Mouse (Mus musculus) inflammation-experienced regulatory T-cells, adult 6 months (primary cell): Measurements from ENCODE around the gene Spats2. TPM values are rescaled to one million over a fixed set of nuclear protein-coding genes. Genes with fewer than 3 reads are reported as not detected.
"Not testable (repeated sequence)": the region's sequence is repeated elsewhere in the genome, so short reads cannot be mapped to it uniquely, and the experiment has no call there.

Experiments
- ATAC-seq: one replicate; pipeline ENCODE4 v1.8.0; 2017
- polyA plus RNA-seq, 3 experiments: library from polyadenylated mRNA; unstranded; fragments of 100-300 nt; shearing (Covaris generic); gene quantifications; one replicate each; pipeline ENCODE4 v1.2.1; 2017

The Spats2 gene
- polyA plus RNA-seq, 3 experiments from 2014 or later, result 0.17 TPM; not detected in 2

DNA sequence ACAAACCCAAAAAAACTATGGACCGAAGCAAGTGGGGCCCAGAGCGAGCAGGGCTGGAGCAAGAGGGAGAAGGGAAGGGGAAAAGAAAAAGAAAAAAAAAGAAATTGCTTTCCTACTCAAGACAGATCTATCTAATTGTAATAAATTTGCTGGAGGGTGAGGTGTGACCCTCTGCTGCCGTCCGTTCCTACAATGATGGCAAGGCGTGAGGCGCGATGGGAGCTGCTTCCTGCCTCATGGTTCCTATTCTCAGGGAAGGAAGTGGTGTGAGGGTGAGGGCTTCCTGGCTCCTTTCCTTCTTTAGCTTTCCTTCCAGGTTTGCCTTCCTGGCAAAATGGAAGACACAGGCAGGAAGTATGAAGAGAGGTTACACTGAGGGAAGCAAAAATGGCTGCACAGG is 24.8 kb downstream of the Spats2 start:
- ATAC-seq, result no peak

DNA sequence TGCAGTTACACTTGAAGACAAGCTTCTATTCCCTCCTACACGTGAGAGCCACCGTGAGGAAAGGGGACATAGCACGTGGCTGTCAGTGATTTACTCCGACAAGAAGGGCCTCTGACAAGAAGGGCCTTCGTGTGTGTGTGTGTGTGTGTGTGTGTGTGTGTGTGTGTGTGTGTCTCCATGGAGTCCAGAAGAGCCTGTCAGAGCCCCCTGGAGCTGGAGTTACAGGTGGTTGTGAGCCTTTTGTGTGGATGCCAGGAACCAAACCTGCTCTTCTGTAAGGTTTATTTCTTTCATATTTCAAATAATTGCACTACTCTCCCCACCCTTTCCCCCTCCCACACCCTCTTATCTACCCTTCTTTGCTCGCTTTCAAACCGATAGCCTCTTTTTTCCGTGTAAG is 25.6 kb downstream of the Spats2 start:
- ATAC-seq, result no peak

DNA sequence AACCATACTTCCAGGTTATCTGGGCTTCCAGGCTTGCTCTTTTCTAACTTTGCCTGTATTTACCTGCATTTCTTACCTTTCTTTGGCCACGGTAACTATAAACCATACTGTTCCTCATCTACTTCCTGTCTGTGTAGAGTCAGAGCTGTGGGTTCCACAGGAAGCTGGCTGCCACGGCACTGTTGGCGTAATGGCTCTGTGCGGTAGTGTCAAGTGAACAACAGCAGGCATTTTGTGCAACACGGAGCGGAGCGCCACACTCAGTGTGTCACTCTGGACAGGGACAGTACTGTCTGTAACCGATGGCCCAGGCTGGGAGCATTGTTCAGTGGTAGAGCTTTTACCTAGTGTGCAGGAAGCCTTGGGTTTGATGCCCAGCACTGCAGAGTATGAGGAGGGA is 27.8 kb downstream of the Spats2 start:
- no peak for ATAC-seq

DNA sequence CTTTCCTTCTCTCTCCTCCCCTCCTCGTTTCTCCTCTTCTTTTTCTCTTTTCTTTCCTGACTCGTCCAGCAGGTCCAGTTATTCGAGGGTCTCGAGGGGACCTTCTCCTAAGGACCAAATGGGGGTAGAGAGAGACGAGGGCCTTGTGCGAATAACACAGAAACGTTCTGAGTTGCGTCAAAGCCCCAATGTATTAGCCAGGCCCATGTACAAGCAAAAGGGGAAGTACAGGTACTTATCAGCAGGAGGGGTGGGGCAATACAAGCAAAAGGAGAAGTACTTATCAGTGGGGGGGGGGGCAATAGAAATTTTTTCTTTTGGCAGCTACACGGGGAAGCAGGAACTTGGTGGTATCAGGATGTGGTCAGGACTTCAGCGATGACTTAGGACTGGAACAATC is 28.8 kb downstream of the Spats2 start:
- ATAC-seq, result not testable (repeated sequence)

DNA sequence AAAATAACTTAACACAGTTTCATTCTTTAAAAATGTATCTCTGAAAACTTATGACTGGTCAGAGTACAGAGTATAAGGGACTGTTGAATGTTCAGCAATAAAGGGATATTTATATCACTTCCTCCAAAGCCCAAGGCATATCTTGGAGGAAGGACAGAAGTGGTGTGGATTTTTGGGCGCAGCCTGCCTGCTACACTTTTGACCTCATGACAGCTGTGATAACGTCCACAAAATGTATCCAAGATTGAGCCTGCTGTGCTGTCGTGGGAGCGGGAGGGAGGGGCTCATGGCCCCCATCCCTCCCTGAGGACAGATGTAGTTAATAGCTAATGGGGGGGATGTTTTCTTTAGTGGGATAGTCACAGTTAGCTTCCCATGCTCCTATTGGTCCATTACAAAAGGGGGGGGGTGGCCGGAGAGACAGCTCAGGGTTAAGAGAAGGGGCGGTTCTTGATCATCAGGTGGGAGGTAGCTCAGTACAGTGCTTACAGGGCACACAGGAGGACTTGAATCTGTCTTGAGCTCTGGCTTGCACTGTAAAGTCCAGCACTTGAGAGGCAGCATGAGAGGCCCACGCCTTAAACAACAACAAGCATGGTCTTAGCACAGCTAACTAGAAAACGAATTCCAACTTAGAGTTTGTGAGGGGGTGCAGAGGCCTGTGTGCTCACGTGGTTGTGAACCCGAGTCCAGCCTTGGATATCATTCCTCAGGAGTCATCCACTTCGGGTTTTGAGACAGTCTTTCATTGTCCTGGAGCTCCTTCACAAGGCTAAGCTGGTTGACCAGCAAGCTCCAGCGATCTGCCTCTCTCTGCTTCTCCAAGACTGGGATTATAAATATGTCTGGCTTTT is 38.0 kb downstream of the Spats2 start:
- no peak for ATAC-seq

DNA sequence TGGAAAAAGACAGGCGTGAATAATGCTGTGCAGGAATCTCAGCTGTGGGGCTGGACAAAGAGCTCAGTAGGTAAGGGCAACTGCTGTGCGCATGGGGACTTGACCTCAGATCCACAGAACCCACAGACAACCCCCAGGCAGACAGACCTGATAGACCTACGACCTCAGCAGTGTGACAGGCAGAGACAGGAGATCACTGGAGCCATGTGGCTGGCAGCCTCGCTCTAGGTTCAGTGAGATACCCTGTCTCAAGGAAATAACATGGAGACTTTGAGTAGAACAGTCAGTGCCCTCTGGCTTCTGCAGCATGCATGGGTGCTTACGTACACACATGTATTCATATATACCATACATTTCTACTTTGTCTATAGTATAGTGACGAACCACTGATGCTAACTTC is 46.4 kb downstream of the Spats2 start:
- ATAC-seq, result no peak

DNA sequence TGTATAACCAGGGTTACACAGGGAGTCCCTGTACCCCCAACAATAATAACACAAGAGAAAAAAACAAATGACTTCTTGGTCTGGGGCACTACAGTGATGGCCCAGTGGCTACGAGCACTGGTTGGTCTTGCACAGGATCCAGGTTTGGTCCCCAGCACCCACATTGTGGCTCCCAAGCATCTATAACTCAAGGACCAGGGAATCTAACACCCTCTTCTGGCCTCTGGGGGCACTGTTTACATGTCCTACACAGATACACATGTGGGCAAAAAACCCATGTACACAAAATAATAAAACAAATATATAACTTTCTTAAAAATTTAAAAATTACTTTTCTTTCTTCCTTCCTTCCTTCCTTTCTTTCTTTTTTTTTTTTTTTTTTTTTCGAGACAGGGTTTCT is 53.9 kb downstream of the Spats2 start:
- no peak for ATAC-seq

DNA sequence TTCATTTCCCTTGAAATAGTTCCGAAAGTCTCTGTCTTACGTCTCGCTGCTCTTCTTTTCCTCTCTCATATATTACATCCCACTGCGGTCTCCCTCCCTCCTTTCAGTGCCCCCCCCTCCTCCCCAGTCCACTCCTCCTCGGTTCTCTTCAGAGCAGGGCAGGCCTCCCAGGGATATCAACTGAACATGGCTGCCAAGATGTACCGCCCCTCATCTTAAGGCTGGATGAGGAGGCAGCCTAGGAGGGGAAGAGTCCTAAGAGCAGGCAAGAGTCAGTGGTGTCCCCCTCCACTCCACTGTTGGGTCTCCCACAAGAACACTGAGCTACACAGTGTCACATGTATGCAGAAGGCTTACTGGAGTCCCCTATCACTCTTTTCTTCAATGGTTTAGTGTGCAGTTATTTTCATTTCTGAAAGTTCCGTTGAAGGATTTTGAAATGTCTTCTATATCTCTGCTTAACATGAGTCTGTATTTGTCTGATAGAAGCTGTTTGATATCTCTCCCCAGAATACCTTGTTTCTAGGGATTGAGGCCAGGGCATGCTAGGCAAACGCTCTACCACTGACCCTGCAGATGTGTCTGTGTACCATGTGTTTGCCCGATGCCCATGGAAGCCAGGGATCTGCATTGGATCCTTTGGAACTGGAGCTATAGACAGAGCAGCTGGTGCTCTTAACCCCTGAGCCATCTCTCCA is 58.6 kb downstream of the Spats2 start:
- ATAC-seq, result no peak

DNA sequence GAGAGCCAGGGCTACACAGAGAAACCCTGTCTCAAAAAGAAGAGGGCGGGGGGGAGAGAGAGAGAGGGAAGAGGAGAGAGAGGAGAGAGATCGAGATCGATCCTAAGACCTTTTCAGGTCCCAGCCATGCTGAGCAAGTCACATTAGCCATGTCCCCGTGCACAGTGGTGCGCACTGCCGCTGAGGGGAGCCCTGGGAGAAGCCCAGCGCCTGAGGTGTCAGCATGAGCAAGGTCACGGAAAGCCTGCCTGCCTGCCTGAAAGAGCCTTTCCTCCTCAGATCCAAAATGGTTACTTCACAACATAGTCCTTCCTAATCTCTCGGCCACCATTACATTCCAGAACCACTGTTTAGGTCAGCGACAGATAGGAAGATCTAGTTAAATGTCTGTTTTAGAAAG is 68.6 kb downstream of the Spats2 start:
- no peak for ATAC-seq

DNA sequence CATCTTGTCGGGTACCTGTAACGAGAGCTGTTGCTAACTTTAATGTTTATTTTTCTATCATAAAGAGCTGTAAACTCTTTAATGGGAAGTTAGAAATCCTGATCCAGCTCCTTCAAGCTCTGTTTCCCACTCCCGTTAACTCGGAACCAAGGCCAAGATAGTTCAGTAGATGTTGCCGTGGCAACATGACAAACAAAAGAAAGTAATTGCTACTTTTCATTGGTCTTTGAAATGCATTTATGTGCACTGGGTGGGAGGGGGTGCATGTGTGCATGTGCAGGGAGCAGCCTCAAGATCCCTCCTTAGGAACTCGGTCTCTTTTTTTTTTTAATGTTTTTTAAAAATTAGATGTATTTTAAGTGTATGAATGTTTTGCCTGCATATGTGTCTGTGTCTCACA is 69.3 kb downstream of the Spats2 start:
- ATAC-seq, result no peak

DNA sequence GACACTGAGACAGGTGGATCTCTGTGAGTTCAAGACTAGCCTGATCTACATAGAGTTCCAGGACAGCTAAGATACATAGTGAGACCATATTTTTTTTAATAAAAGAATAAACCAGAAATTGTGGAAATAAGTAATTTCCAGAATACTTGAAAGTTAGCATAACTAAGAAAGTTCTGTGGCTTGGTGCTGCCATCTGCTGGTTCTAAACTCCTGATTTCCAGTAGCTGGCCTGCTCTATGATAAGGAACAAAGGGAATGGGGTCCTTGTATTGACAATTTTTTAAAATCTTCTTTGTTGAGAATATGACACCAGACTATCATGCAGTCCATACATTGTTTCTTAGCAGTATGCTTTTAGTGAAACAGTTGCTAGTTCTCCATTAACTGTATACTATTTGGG is 73.0 kb downstream of the Spats2 start:
- no peak for ATAC-seq

DNA sequence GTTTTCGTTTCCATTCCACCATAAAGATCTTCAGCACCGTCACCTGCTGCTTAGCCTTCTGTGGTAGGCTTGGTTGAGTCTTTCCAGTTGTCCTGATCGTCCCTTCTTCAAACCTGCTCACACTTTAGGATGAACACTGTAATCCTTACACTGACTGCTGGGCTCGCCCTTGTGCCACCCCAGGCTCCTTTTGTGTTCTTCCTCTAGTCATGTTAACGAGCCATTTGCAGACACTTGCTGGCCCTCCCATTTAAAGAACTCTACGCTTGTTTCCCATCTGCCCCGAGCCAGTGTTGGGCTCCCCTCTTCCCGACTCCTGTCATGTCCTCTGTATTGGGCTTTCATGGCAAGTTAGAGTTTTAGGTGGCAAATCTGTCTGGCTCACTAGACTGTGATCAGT is 80.2 kb downstream of the Spats2 start:
- ATAC-seq, result no peak

DNA sequence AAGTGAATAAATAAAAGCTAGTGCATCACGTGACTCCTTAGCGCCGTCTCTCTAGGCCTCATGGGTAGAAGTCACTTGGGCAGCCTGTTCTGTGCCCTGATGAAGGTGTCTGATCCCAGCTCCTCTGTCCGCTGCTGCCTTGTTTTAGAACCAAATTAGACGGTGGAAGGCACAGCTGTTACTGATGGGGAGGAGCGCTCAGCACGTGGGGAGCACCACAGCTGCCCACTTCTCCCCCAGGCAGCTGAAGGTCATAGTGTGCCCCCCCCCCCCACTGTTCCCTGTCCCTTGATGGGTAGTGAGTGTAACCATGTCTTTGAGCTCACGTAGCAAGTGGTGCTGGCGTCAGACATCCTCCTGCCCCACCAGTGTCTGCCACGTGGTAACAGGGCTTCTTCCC is 87.5 kb downstream of the Spats2 start:
- ATAC-seq, result no peak

DNA sequence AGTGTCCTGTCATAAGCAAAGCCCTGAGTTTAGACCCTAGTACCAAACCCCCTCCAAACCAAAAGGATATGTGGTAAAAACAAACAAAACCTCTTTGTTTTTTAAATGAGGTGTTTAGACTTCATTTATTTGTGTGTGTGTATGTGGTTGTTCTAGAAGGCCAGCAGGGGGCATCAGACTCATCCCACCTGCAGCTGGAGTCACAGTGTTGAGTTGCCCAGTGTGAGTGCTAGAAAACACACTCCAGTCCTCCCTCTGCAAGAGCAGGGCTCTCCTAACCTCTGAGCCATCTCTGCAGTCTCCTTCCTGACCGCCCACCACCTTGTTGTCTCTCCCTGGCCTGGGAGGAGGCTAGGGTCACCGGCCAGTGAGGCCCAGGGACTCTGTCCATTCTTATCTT is 89.2 kb downstream of the Spats2 start:
- ATAC-seq, result no peak

DNA sequence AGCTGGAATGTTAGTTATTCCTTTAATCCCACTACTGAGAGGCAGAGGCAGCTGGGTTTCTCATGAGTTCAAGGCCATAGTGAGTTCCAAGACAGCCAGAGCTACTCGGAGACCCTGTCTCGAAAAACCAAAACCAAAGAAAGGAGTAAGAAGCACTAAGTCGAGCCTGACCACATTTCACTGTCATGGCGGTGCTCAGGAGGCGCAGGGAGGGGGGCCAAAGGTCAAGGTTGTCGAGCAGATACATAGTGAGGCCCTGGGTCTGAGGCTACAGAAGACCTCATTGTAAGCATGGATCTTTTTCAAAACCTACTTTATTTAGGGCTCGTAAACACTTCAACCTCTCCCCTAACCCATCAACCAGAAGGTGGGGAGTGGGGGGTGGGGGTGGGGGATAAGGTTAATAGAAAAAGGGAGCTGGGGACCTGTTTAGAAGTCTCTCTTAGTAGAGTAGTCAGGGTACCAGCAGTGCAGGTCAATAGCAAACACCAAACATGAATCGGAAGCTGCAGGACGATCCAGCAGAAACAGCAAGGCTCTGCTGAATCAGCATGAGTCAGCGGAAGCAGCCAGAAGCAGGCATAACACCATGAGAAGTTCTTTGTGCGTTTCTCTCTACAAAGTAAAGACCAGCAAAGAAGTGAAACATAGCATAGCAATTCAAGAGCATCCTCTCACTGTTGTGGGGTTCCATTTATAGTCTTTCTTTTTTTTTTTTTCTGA is 90.2 kb downstream of the Spats2 start:
- ATAC-seq, result no peak

DNA sequence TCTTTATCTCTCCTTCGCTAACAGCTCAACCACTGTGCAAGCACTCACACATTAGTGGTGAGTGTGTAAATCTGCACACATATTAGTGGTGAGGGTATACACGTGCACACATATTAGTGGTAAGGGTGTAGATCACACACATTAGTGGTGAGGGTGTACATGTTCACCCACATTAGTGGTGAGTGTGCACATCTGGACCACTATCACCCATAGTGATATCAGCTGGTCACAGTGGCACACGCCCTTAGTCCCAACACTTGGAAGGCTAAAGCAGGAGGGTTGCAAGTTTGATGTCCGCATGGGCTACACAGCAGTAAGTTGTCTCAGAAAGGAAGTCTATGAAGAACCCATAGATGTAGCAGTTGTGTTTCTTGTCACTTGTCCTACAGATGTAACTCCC is 91.9 kb downstream of the Spats2 start:
- ATAC-seq, result no peak

DNA sequence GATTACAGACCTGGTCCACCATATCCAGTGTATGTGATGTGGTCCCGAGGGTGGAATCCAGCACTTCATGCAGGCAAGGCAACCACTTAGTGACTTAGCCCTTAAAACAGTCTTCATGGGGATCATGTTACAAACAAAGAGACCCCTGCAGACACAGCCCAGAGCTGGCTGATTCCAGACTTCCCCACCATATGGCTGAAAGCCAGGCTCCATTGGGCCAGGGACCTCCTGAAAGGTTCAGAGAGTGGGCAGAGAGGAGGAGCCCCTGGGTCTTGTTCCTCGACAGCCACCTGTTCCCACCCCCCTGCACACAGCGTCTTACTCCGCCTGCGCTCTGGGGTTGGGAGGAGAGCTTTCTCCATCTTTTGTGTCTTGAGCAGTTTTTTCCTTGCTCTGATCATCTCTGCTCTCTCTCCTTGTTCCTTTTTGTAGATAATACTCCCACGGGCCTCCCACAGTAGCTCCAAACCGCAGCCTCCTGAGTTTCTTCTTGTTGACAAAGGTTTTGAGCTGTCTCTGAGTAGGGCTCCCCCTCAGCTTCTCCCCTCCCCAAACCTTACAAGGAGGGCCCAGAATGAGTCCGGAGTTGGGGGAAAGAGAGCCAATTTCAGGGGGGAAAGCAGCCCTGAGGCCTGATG is 95.7 kb downstream of the Spats2 start:
- no peak for ATAC-seq

DNA sequence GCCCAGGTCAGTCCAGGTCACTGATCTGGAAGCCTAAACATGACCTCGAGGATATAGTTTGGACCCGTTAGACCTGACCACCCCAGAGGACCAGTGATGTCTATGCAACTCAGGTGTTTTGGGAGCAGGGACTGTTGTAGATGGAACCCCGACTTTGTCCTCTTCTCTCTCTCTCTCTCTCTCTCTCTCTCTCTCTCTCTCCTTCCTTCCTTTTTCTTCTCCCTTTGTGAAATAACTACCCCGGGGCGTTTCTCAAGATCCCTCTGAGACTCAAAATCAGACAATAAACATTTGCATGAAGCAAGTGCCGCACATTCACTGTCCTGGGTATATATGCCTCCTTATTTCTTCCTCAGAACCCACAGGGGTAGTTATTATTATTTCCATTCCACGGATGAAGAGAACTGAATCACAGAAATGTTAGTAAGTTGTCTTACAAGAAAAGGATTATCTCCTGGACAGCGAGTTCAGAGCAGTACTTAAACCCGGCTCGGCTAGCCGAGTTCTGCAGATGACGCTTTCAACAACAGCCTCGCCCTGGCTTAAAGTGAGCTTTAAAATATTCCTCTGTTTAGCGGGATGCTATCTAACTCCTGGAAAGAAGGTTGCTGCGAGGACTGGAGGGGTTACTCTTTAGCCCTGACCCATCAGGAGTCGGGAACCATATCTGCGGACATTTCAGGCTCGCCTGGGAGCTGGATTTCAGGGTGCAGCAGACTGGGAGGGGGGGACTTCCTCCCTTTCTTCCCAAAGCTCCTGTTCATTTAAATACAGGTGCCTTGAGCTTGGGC is 97.3 kb downstream of the Spats2 start:
- no peak for ATAC-seq

DNA sequence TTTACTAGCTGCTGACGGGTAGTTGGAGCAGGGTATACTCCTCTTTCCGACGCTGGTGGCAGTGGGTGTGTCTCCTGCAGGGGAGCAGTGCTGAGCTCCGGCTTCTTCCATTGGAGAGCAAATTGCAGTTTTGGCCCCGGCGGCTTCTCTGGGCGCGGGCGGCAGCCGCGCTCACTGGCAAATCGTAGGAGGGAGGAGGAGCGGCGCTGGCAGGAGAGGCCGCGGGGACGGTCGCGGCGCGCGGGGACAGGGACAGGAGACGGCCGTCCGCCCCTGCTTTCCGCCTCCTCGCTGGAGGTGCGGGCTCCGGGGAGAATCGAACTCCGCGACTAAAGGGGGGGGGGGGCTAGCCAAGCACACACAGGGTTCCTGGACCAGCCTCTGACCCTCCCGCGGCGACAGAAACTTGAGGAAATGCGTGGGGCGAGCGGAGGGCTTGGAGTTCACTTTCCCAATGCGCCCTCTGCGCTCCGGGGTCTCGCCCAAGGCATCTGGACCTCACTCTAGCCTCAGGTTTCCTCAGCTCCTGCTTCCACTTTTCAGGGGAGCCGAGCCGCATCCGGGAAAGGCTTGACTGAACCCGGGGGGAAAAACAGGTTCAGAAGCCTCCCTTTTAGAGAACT is 98.0 kb downstream of the Spats2 start:
- ATAC-seq, result peak; percentile 23

DNA sequence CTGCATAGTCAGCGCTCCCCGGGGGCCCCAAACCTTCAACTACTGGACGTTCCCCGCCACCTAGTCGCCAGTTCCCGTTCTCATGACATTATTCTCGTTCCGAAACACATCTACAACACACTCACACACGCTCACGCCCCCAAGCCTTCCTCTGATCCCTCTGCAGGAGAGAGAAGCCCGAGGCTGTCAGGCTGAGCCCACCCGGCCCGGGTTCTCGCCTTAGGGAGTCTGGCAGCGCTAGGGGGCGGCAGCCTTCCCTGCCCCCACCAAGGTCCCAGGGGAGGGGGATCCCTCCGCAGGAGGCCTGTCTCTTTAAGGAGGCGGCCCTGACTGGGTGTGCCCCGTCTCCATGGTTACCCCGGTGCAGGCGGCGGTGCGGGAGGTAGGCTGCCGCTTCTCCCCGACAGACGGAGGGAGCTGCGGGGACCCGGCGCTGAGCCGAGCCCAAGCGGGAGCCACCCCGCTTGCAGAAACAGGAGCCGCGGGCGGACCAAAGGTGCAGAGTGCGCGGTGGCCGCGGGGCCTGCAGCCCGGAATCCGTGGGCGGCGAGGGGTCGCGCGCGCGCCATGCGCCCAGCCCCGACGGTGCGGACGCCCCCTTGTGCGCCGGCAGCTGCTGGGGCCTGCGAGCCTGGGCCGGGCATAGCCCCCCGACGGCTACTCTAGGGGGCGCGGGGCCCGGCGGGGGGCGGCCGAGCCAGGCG is 98.6 kb downstream of the Spats2 start, which contains the start of gene Kcnh3:
Gene Kcnh3 (plus strand): TSS at position 654 of the 704 bp plus-strand sequence.
- peak; percentile 73 for ATAC-seq
